Mouse (Mus musculus): Measurements from ENCODE around the gene Fam120b. TPM values are rescaled to one million over a fixed set of nuclear protein-coding genes. Genes with fewer than 3 reads are reported as not detected.
A peak's percentile ranks its signal among the peaks of the same experiment; 100 is the strongest.

The Fam120b gene
- polyA plus RNA-seq, 1 experiment from 2014 or later, result 29.6 TPM

DNA sequence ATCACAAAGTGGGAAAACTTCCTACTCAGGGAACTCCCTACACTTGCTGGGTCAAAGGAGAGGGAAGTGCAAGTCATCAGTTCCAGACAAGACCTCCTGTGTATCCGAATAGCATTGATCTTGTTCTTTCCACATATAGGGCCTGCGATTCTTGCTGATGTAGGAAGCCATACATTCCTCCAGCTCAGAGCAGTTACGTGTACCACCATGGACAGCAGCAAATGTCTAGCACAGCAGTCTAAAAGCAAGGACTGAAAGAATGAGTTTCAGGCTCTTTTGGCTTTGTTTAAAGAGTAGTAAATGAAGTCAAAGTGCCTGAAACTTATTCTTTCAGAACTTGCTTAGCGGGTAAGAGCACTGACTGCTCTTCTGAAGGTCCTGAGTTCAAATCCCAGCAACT is 59.2 kb downstream of the Fam120b start:
- no peak overlapping the region for H3K27ac ChIP-seq (ENCODE audit: low read depth)
- no peak overlapping the region for H3K4me2 ChIP-seq (ENCODE audit: low read length)
- 71% methylated on average over 4 of the region's 4 CpGs for WGBS
- no peak for ATAC-seq (replicated peaks; ENCODE audit: low FRiP score, low TSS enrichment, low read depth)
- no peaks in the 10 kb centered on the region for H3K4me1 ChIP-seq (replicated peaks; ENCODE audit: control insufficient read depth, insufficient read depth, low read length)
- H3K9me3 ChIP-seq (ENCODE audit: control insufficient read depth, low read length), result no peaks in the 10 kb centered on the region
- H3K4me3 ChIP-seq (ENCODE audit: low read depth, low read length), result no peak overlapping the region
- H3K9ac ChIP-seq (ENCODE audit: low read length), result no peak overlapping the region
- no peaks in the 10 kb centered on the region for H3K36me3 ChIP-seq (ENCODE audit: control insufficient read depth, insufficient read depth, low read length)
- no peaks in the 10 kb centered on the region for H3K27me3 ChIP-seq (replicated peaks; ENCODE audit: control insufficient read depth, insufficient read depth, low read length)
- no peak for DNase-seq (ENCODE audit: low spot score)

GRCm38 (mm10) chr17:15456595-15456994 is 60.6 kb downstream of the Fam120b start:
- no peak overlapping the region for H3K9ac ChIP-seq (ENCODE audit: low read length)
- H3K4me1 ChIP-seq (replicated peaks; ENCODE audit: control insufficient read depth, insufficient read depth, low read length), result no peaks in the 10 kb centered on the region
- no peak for ATAC-seq (replicated peaks; ENCODE audit: low FRiP score, low TSS enrichment, low read depth)
- no peaks in the 10 kb centered on the region for H3K9me3 ChIP-seq (ENCODE audit: control insufficient read depth, low read length)
- DNase-seq (ENCODE audit: low spot score), result no peak
- WGBS, result 88% methylated on average over 2 of the region's 2 CpGs
- no peak overlapping the region for H3K4me2 ChIP-seq (ENCODE audit: low read length)
- H3K36me3 ChIP-seq (ENCODE audit: control insufficient read depth, insufficient read depth, low read length), result no peaks in the 10 kb centered on the region
- no peak overlapping the region for H3K4me3 ChIP-seq (ENCODE audit: low read depth, low read length)
- H3K27me3 ChIP-seq (replicated peaks; ENCODE audit: control insufficient read depth, insufficient read depth, low read length), result no peaks in the 10 kb centered on the region
- no peak overlapping the region for H3K27ac ChIP-seq (ENCODE audit: low read depth)

DNA sequence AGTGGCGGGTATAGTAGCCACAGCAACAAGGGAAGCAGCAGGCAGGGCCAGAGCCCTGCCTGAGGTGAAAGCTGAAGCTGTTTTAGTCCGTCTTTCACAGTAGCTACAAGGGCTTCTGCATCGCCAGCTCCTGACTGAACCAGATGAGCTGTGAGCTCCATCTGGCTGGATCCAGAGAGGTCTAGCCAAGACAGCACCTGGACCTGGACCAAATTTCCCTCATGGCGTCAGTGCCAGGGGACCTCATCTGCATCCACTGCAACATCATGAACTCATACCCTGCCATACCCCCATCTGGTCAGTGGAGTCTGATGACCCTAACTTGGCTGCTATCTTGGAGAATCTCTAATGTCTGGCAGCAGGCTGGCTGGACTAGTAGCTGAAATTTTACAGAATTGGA is 63.8 kb downstream of the Fam120b start:
- no peak overlapping the region for H3K4me3 ChIP-seq (ENCODE audit: low read depth, low read length)
- ATAC-seq (replicated peaks; ENCODE audit: low FRiP score, low TSS enrichment, low read depth) (no peak), DNase-seq (ENCODE audit: low spot score) (no peak)
- no peak overlapping the region for H3K4me2 ChIP-seq (ENCODE audit: low read length)
- H3K27ac ChIP-seq (ENCODE audit: low read depth), result no peak overlapping the region
- 83% methylated on average over 4 of the region's 4 CpGs for WGBS
- H3K4me1 ChIP-seq (replicated peaks; ENCODE audit: control insufficient read depth, insufficient read depth, low read length), result no peaks in the 10 kb centered on the region
- no peaks in the 10 kb centered on the region for H3K36me3 ChIP-seq (ENCODE audit: control insufficient read depth, insufficient read depth, low read length)
- no peaks in the 10 kb centered on the region for H3K9me3 ChIP-seq (ENCODE audit: control insufficient read depth, low read length)
- H3K9ac ChIP-seq (ENCODE audit: low read length), result no peak overlapping the region
- H3K27me3 ChIP-seq (replicated peaks; ENCODE audit: control insufficient read depth, insufficient read depth, low read length), result no peaks in the 10 kb centered on the region

DNA sequence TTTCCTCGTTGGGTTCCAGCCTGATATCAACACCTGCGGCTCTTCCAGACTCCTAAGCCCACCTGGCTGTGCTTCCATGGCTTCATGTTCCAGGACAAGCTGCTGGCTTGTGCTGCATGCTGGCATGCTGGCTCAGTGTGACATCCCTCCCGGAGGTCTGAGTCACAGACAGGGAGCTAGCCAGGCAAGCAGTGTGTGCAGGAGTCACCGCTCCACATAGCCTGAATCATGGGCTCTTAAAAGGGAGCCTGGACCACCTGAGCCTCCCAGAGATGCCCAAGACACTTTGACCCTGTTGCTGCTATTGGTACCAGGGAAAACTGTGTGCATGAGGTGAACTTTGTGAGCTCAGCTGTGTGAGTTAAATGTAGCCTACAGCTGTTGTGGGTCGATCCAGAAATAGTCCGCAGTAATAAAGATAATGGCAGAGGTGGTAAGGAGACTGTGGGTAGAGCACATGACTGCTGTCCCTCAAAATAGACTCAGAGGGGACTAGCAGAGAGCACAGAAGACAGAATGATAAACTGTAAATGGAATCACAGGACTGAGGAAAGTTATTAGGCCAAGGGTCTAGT is 66.0 kb downstream of the Fam120b start:
- 92% methylated on average over 6 of the region's 6 CpGs for WGBS
- no peak for ATAC-seq (replicated peaks; ENCODE audit: low FRiP score, low TSS enrichment, low read depth)

GRCm38 (mm10) chr17:15467669-15468068 is 71.7 kb downstream of the Fam120b start:
- Histone ChIP-seq H3K9ac (ENCODE audit: low read length) (no peak overlapping the region), H3K27ac (ENCODE audit: low read depth) (no peak overlapping the region), H3K4me2 (ENCODE audit: low read length) (no peak overlapping the region), H3K27me3 (replicated peaks; ENCODE audit: control insufficient read depth, insufficient read depth, low read length) (no peaks in the 10 kb centered on the region), H3K4me1 (replicated peaks; ENCODE audit: control insufficient read depth, insufficient read depth, low read length) (no peaks in the 10 kb centered on the region), H3K9me3 (ENCODE audit: control insufficient read depth, low read length) (no peaks in the 10 kb centered on the region), H3K36me3 (ENCODE audit: control insufficient read depth, insufficient read depth, low read length) (peaks cover 44% of the 10 kb centered on the region), H3K4me3 (ENCODE audit: low read depth, low read length) (no peak overlapping the region)
- 23% methylated on average over 5 of the region's 5 CpGs for WGBS
- no peak for ATAC-seq (replicated peaks; ENCODE audit: low FRiP score, low TSS enrichment, low read depth)
- peak; percentile 86 for DNase-seq (ENCODE audit: low spot score)

More for the DNA sequence above, 66.0 kb downstream of the Fam120b start:
- DNase-seq (ENCODE audit: low spot score), result no peak
- Histone ChIP-seq H3K4me1 (replicated peaks; ENCODE audit: control insufficient read depth, insufficient read depth, low read length) (no peaks in the 10 kb centered on the region), H3K9me3 (ENCODE audit: control insufficient read depth, low read length) (no peaks in the 10 kb centered on the region), H3K36me3 (ENCODE audit: control insufficient read depth, insufficient read depth, low read length) (peaks cover 4% of the 10 kb centered on the region; the same call in 1 of the 2 replicates), H3K4me2 (ENCODE audit: low read length) (no peak overlapping the region), H3K27me3 (replicated peaks; ENCODE audit: control insufficient read depth, insufficient read depth, low read length) (no peaks in the 10 kb centered on the region), H3K27ac (ENCODE audit: low read depth) (no peak overlapping the region), H3K9ac (ENCODE audit: low read length) (no peak overlapping the region), H3K4me3 (ENCODE audit: low read depth, low read length) (no peak overlapping the region)

DNA sequence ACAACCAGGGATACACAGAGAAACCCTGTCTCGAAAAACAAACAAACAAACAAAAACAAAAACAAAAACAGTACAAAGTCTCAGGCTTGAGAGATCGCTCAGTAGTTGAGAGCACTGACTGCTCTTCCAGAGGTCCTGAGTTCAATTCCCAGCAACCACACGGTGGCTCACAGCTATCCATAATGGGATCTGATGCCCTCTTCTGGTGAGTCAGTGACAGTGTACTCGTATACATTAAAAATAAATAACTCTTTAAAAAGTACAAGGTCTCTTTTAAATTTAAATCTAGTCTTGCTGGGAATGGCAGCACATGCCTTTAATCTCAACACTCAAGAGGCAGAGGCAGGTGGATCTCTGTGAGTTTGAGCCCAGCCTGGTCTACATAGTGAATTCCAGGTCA is 76.7 kb downstream of the Fam120b start:
- DNase-seq (ENCODE audit: low spot score) (no peak), ATAC-seq (replicated peaks; ENCODE audit: low FRiP score, low TSS enrichment, low read depth) (no peak)
- no peak overlapping the region for H3K27ac ChIP-seq (ENCODE audit: low read depth)
- no peaks in the 10 kb centered on the region for H3K4me1 ChIP-seq (replicated peaks; ENCODE audit: control insufficient read depth, insufficient read depth, low read length)
- H3K4me3 ChIP-seq (ENCODE audit: low read depth, low read length), result no peak overlapping the region
- no peak overlapping the region for H3K4me2 ChIP-seq (ENCODE audit: low read length)
- H3K27me3 ChIP-seq (replicated peaks; ENCODE audit: control insufficient read depth, insufficient read depth, low read length), result no peaks in the 10 kb centered on the region
- H3K36me3 ChIP-seq (ENCODE audit: control insufficient read depth, insufficient read depth, low read length), result peaks cover 83% of the 10 kb centered on the region
- no peaks in the 10 kb centered on the region for H3K9me3 ChIP-seq (ENCODE audit: control insufficient read depth, low read length)
- WGBS, result 93% methylated on average over 4 of the region's 4 CpGs
- no peak overlapping the region for H3K9ac ChIP-seq (ENCODE audit: low read length)

Other genes starting within 250 kb of the Fam120b start
- 20.0 and 24.1 TPM in 2 replicates for gene Dll1, start 19.3 kb upstream of the Fam120b start, polyA plus RNA-seq (2014; fragmentation: Nextera tagmentation; extraction: Ambion mirVana)
- gene Psmb1, start 103.5 kb downstream of the Fam120b start, polyA plus RNA-seq (2014; fragmentation: Nextera tagmentation; extraction: Ambion mirVana), result 265 and 270 TPM in 2 replicates
- 52.4 and 56.8 TPM in 2 replicates for gene Tbp, start 103.7 kb downstream of the Fam120b start, polyA plus RNA-seq (2014; fragmentation: Nextera tagmentation; extraction: Ambion mirVana)
- gene Pdcd2, start 131.1 kb downstream of the Fam120b start, polyA plus RNA-seq (2014; fragmentation: Nextera tagmentation; extraction: Ambion mirVana), result 42.9 and 48.6 TPM in 2 replicates
- gene Prdm9, start 168.2 kb downstream of the Fam120b start, polyA plus RNA-seq (2014; fragmentation: Nextera tagmentation; extraction: Ambion mirVana), result 0.38 and 1.1 TPM in 2 replicates